Mouse (Mus musculus): Measurements from ENCODE around the gene Atxn1.

DNA sequence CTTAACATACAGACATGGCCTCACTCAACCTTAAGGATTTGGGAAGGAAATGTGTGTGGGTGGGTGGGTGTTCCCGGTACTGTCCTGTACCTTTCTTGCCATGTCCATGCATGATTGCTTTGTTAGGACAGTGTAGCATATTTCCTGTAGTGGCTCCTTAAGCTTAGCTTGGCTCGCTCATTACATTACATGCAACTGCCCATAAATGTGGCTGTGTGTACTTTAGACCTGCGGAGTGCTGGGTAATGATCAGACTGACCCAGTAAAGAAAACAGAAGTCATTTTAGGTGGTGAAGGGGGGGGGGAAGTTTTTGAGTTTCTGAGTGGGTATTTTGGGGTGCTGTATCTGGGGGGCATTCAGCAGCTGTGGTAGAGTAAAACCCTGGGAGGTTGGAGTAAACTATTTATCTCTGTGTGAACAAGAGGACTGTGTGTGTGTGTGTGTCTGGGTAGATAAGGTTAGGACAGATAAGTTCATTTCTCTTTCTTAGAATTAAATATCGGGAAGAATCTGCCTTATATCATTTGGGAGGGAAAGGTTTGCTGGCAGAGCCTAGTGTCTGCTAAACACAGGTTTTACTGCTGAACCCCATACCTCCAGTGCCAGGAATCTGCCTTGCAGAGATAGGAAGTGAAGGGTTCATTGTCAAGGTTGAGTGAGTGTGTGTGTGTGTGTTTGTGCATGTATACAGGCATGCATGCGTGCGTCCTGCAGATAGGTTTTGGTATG lies 452.9 kb downstream of the Atxn1 start:
- no peak for TF ChIP-seq CTCF (IDR thresholded peaks at IDR 0.05; ENCODE audit: borderline replicate concordance, insufficient read depth, low read length)
- no peak for TF ChIP-seq POLR2A (IDR thresholded peaks at IDR 0.05; ENCODE audit: low read depth, low read length)
